Mouse (Mus musculus) stomach, embryonic 15.5 days (tissue): ENCODE data around the gene Sult2b1. TPM values are rescaled to one million over a fixed set of nuclear protein-coding genes. Genes with fewer than 3 reads are reported as not detected.

Source experiments
- ATAC-seq: fragments of 200-750 bp; cut with Nextera tagmentation; 2 replicates; pipeline ENCODE4 v1.8.0; 2017; ENCODE audit warnings: low read depth, moderate number of reproducible peaks, moderate TSS enrichment; ENCODE audit not compliant: insufficient read depth, low FRiP score
- H3K27ac ChIP-seq: fragments of 300-500 bp; sonication (generic); 2 replicates; pipeline ENCODE4 v1.5.1; 2015; ENCODE audit warnings: mild to moderate bottlenecking, inconsistent platforms
- H3K27me3 ChIP-seq: fragments of 300-500 bp; sonication (generic); replicated peaks from 2 replicates; pipeline ENCODE4 v1.6.1; 2015; ENCODE audit warnings: inconsistent platforms
- H3K36me3 ChIP-seq: fragments of 300-500 bp; sonication (generic); 2 replicates; pipeline ENCODE4 v1.6.1; 2015; ENCODE audit warnings: inconsistent platforms
- H3K4me1 ChIP-seq: fragments of 300-500 bp; sonication (generic); 2 replicates; pipeline ENCODE4 v1.6.1; 2015; ENCODE audit warnings: inconsistent platforms
- H3K4me2 ChIP-seq: fragments of 300-500 bp; sonication (generic); 2 replicates; pipeline ENCODE4 v1.6.1; 2015; ENCODE audit warnings: mild to moderate bottlenecking, inconsistent platforms
- H3K4me3 ChIP-seq: fragments of 300-500 bp; sonication (generic); replicated peaks from 2 replicates; pipeline ENCODE4 v1.5.1; 2015; ENCODE audit warnings: inconsistent platforms
- H3K9ac ChIP-seq: fragments of 300-500 bp; sonication (generic); 2 replicates; pipeline ENCODE4 v1.6.1; 2015; ENCODE audit warnings: inconsistent platforms
- H3K9me3 ChIP-seq: fragments of 300-500 bp; sonication (generic); 2 replicates; pipeline ENCODE4 v1.6.1; 2016; ENCODE audit warnings: inconsistent platforms
- WGBS: fragments of 180-500 bp; shearing (Covaris S2); methylation state at CpG from one replicate; pipeline ENCODE4 v1.1.7; 2015; 5-methylcytosine and 5-hydroxymethylcytosine counted together
- polyA plus RNA-seq: library from polyadenylated mRNA; unstranded; fragments of >200 nt; fragmentation: Nextera tagmentation; extraction: Ambion mirVana; gene quantifications from 2 replicates; pipeline ENCODE4 v1.2.1, GENCODE M21; 2015

The Sult2b1 gene
- polyA plus RNA-seq, 1 experiment from 2014 or later: 14.4 TPM

GRCm38 (mm10) chr7:45800001-45800400 lies 15.5 kb upstream of the Sult2b1 start:
- Histone ChIP-seq H3K4me3 (peak overlapping the region; percentile 29), H3K36me3 (no peaks in the 10 kb centered on the region), H3K27ac (no peak overlapping the region), H3K9me3 (no peaks in the 10 kb centered on the region), H3K4me2 (peak overlapping the region; percentile 60), H3K4me1 (peaks cover 18% of the 10 kb centered on the region), H3K27me3 (0 out of 2 replicates have a peak, but pooled peaks cover 3% of the 10 kb centered on the region), H3K9ac (no peak overlapping the region)
- no peak for ATAC-seq
- WGBS: 40% methylated on average over 7 of the region's 7 CpGs

- Histone ChIP-seq H3K4me2 (peak overlapping the region; percentile 93; the same call in 1 of the 2 replicates), H3K27me3 (0 out of 2 replicates have a peak, but pooled peaks cover 3% of the 10 kb centered on the region), H3K4me1 (peaks cover 18% of the 10 kb centered on the region), H3K27ac (no peak overlapping the region), H3K9ac (no peak overlapping the region), H3K36me3 (no peaks in the 10 kb centered on the region), H3K4me3 (peak overlapping the region; percentile 48), H3K9me3 (no peaks in the 10 kb centered on the region)
- no peak for ATAC-seq
- 53% methylated on average over 7 of the region's 7 CpGs for WGBS
These were observed 14.5 kb upstream of the Sult2b1 start for GRCm38 (mm10) chr7:45798931-45799330.

DNA sequence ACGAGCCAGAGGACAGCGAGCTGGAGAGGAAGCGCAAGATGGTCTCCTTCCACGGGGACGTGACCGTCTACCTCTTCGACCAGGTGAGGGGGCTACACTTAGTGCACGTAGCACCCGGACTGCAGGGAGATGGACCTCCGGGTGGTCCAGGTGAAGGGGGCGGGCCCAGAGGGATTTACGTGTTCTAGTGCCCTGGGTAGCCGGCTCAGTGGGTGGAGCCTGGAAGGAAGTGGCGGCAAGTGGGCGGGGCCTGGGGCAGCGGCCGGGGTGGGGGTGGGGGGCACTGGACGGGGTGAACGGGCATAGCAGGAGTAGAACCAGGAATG lies 14.0 kb upstream of the Sult2b1 start:
- ATAC-seq: no peak
- H3K4me3 ChIP-seq: peak overlapping the region; percentile 48
- WGBS: 6% methylated on average over 19 of the region's 19 CpGs
- H3K27ac ChIP-seq: no peak overlapping the region
- H3K27me3 ChIP-seq: 0 out of 2 replicates have a peak, but pooled peaks cover 3% of the 10 kb centered on the region
- no peaks in the 10 kb centered on the region for H3K36me3 ChIP-seq
- no peaks in the 10 kb centered on the region for H3K9me3 ChIP-seq
- H3K4me1 ChIP-seq: peaks cover 18% of the 10 kb centered on the region
- peak overlapping the region; percentile 37; the same call in 1 of the 2 replicates for H3K9ac ChIP-seq
- peak overlapping the region; percentile 93 for H3K4me2 ChIP-seq

DNA sequence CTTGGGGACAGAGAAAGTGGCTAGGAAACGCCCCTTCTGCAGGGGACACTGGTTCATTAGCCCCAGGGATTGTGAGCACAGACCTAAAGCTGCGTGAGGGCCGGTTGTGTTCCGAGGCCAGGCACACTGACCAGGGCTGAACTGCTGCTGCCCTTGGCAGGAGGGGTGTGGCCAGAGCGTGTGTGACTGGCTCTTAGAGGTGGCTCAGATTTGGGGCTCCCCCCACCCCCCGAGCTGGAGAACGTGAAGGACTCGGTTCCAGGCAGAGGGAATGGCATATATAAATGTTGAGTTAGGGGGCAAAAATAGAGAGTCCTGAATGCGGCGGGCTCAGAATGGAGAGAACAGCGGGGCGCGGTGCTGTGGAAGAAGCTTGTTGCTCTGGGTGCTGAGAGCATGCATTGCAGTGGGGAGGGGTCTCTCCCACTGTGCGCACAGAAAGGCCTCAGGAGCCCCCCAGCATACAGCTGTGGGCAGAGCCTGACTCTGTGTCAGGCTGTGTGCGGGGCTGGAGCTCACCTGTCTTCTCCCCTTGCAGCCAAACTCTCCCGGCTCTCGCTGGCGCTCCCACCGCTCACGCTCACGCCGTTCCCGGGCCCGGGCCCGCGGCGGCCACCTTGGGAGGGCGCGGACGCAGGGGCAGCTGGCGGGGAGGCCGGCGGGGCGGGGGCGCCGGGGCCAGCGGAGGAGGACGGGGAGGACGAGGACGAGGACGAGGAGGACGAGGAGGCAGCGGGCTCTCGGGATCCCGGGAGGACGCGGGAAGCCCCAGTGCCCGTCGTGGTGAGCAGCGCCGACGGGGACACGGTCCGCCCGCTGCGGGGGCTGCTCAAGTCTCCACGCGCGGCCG lies 13.4 kb upstream of the Sult2b1 start:
- Histone ChIP-seq H3K4me1 (peaks cover 18% of the 10 kb centered on the region), H3K4me3 (peak overlapping the region; percentile 48), H3K9ac (peak overlapping the region; percentile 37; the same call in 1 of the 2 replicates), H3K27me3 (0 out of 2 replicates have a peak, but pooled peaks cover 3% of the 10 kb centered on the region), H3K27ac (no peak overlapping the region), H3K9me3 (no peaks in the 10 kb centered on the region), H3K4me2 (peak overlapping the region; percentile 93), H3K36me3 (no peaks in the 10 kb centered on the region)
- no peak; the same call in 1 of the 2 replicates for ATAC-seq
- WGBS: 3% methylated on average over 59 of the region's 60 CpGs

- H3K4me2 ChIP-seq: peak overlapping the region; percentile 93
- H3K4me1 ChIP-seq: peaks cover 18% of the 10 kb centered on the region
- H3K4me3 ChIP-seq: no peak overlapping the region
- no peak overlapping the region for H3K9ac ChIP-seq
- no peaks in the 10 kb centered on the region for H3K9me3 ChIP-seq
- 59% methylated on average over 6 of the region's 6 CpGs for WGBS
- ATAC-seq: no peak
- H3K36me3 ChIP-seq: 0 out of 2 replicates have a peak, but pooled peaks cover 3% of the 10 kb centered on the region
- no peak overlapping the region for H3K27ac ChIP-seq
- H3K27me3 ChIP-seq: 0 out of 2 replicates have a peak, but pooled peaks cover 3% of the 10 kb centered on the region
These were observed 12.5 kb upstream of the Sult2b1 start for GRCm38 (mm10) chr7:45796950-45797349.

DNA sequence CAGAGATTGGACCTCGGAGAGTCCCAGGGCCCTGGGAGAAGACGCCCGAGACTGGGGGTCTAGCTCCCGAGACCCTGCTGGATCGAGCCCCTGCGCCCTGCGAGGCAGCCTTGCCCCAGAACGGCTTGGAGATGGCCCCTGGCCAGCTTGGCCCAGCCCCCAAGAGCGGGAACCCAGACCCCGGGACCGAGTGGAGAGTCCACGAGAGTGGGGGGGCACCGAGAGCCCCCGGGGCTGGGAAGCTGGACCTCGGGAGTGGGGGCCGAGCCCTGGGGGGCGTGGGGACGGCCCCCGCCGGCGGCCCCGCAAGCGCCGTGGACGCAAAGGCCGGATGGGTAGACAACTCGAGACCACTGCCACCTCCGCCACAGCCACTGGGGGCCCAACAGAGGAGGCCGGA lies 10.5 kb upstream of the Sult2b1 start:
- Histone ChIP-seq H3K27ac (no peak overlapping the region), H3K27me3 (0 out of 2 replicates have a peak, but pooled peaks cover 3% of the 10 kb centered on the region), H3K9me3 (no peaks in the 10 kb centered on the region), H3K4me3 (no peak overlapping the region), H3K4me1 (peaks cover 12% of the 10 kb centered on the region), H3K4me2 (no peak overlapping the region), H3K9ac (no peak overlapping the region), H3K36me3 (0 out of 2 replicates have a peak, but pooled peaks cover 3% of the 10 kb centered on the region)
- WGBS: 91% methylated on average over 29 of the region's 29 CpGs
- no peak for ATAC-seq

DNA sequence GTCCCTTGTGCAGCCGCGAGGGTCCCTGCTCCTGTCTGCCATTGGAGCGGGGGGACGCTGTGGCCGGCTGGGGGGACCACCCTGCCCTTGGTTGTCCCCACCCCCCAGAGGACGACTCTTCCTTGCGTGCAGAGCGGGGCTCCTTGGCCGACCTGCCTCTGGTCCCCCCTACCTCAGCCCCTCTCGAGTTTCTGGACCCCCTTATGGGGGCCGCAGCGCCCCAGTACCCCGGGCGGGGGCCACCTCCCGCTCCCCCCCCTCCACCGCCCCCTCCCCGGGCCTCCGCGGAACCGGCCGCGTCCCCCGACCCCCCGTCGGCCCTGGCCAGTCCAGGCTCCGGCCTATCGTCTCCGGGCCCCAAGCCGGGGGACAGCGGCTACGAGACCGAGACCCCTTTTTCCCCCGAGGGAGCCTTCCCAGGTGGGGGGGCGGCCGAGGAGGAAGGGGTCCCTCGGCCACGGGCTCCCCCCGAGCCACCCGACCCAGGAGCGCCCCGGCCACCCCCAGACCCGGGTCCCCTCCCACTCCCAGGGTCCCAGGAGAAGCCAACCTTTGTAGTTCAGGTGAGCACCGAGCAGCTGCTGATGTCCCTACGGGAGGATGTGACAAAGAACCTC lies 9.6 kb upstream of the Sult2b1 start:
- Histone ChIP-seq H3K9me3 (no peaks in the 10 kb centered on the region), H3K27ac (no peak overlapping the region), H3K4me2 (no peak overlapping the region), H3K9ac (no peak overlapping the region), H3K36me3 (0 out of 2 replicates have a peak, but pooled peaks cover 3% of the 10 kb centered on the region), H3K4me3 (no peak overlapping the region), H3K27me3 (0 out of 2 replicates have a peak, but pooled peaks cover 3% of the 10 kb centered on the region), H3K4me1 (peaks cover 12% of the 10 kb centered on the region)
- no peak for ATAC-seq
- 83% methylated on average over 42 of the region's 44 CpGs for WGBS

- no peak overlapping the region for H3K4me3 ChIP-seq
- 0 out of 2 replicates have a peak, but pooled peaks cover 3% of the 10 kb centered on the region for H3K36me3 ChIP-seq
- H3K27me3 ChIP-seq: no peaks in the 10 kb centered on the region
- H3K27ac ChIP-seq: no peak overlapping the region
- H3K9ac ChIP-seq: no peak overlapping the region
- 83% methylated on average over 20 of the region's 24 CpGs for WGBS
- peaks cover 7% of the 10 kb centered on the region for H3K4me1 ChIP-seq
- no peak overlapping the region for H3K4me2 ChIP-seq
- ATAC-seq: no peak
- no peaks in the 10 kb centered on the region for H3K9me3 ChIP-seq
These were observed 8.8 kb upstream of the Sult2b1 start for GRCm38 (mm10) chr7:45793240-45793639.

GRCm38 (mm10) chr7:45791756-45792490 lies 7.5 kb upstream of the Sult2b1 start:
- Histone ChIP-seq H3K36me3 (0 out of 2 replicates have a peak, but pooled peaks cover 3% of the 10 kb centered on the region), H3K4me1 (peaks cover 1% of the 10 kb centered on the region; the same call in 1 of the 2 replicates), H3K4me3 (no peak overlapping the region), H3K9me3 (no peaks in the 10 kb centered on the region), H3K27ac (no peak overlapping the region), H3K9ac (no peak overlapping the region), H3K27me3 (no peaks in the 10 kb centered on the region), H3K4me2 (no peak overlapping the region)
- ATAC-seq: no peak
- WGBS: 76% methylated on average over 17 of the region's 17 CpGs

DNA sequence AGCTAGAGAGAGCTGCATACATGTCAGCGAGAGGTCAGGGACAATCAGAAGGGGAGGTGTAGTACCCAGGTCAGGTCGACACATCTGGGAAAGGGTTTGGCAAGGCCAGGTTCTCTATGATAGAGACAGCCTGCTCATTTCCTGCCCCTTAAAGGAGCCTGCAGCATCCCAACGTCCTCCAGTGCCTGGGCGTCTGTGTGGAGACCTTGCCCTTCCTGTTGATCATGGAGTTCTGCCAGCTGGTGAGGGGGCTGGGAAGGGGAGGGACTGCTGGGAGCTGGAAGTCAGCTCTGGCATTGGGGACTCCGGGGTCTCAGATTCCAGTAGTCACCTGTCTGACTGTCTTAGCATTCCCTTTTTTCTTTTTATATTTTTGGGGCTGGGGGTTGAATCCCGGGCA lies 6.3 kb upstream of the Sult2b1 start:
- Histone ChIP-seq H3K27ac (no peak overlapping the region), H3K4me2 (no peak overlapping the region), H3K9ac (no peak overlapping the region), H3K4me1 (peaks cover 13% of the 10 kb centered on the region), H3K9me3 (no peaks in the 10 kb centered on the region), H3K36me3 (0 out of 2 replicates have a peak, but pooled peaks cover 3% of the 10 kb centered on the region), H3K27me3 (no peaks in the 10 kb centered on the region), H3K4me3 (no peak overlapping the region)
- 59% methylated on average over 6 of the region's 6 CpGs for WGBS
- no peak for ATAC-seq

GRCm38 (mm10) chr7:45787642-45788041 lies 3.2 kb upstream of the Sult2b1 start:
- Histone ChIP-seq H3K27ac (no peak overlapping the region), H3K4me1 (peaks cover 33% of the 10 kb centered on the region), H3K9me3 (no peaks in the 10 kb centered on the region), H3K4me3 (no peak overlapping the region), H3K4me2 (no peak overlapping the region), H3K36me3 (0 out of 2 replicates have a peak, but pooled peaks cover under 1% of the 10 kb centered on the region), H3K27me3 (peaks cover 8% of the 10 kb centered on the region), H3K9ac (no peak overlapping the region)
- 82% methylated on average over 22 of the region's 22 CpGs for WGBS
- ATAC-seq: no peak
